Mouse (Mus musculus): Measurements from ENCODE around the gene Med18. TPM values are rescaled to one million over a fixed set of nuclear protein-coding genes. Genes with fewer than 3 reads are reported as not detected.
"Not testable (repeated sequence)": the region's sequence is repeated elsewhere in the genome, so short reads cannot be mapped to it uniquely, and the experiment has no call there.

Med18 gene
- total RNA-seq, 2 experiments from 2014 or later = 6.7 to 7.1 TPM

DNA sequence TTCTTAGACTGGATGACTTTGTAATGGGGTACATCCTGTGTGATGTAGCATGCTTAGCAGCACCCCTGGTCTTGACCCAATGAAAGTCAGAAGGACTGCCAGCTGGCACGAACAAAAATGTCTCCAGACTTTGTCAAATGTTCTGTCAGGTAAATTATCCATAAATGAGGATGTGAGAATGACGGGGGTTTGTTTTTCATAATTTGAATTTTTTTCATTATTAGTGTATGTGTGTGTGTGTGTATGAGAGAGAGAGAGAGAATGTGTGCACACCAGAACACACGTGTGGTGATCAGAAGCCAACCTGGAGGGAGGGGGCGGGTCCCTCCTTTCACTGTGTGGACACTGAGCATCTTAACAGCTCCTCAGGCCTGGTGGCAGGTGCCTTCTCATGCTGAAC is 20.5 kb upstream of the Med18 start:
- no peak for DNase-seq
- intact Hi-C loops (cut with DNase I) = no loop called here

DNA sequence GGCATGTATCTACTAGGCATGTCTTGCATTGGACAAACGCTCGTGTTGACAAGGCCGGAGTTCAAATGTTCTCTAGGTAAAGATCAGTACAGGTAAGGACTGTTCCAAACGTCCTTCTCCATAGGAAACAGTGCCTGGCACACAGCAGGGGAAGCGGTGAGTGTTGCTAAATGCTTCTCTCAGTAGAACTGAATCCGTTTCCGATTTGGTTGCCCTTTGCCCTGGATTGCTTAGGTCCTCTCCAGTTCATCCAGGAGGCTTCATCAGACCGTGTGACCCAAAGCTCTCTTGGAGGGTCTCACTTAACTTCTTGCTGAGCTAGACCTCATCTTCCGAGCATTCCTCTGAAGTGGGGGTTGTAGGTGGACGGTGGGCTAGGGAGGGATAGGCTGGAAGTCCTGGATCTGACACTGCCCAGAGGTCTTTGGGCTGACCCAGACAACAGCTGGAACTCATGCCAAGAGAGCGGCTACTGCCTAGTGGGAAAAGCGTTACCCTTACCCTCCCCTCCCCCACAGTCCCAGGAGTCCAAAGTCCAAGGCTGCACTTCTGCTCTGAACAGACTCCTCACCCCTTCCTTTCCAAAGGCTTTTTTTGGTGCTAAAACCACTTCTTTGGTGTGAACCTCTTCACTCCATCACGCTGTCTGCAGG is 19.4 kb upstream of the Med18 start:
- peak in 1 of 2 experiments; percentile 28 for DNase-seq
- intact Hi-C loops (cut with DNase I) = no loop called here

DNA sequence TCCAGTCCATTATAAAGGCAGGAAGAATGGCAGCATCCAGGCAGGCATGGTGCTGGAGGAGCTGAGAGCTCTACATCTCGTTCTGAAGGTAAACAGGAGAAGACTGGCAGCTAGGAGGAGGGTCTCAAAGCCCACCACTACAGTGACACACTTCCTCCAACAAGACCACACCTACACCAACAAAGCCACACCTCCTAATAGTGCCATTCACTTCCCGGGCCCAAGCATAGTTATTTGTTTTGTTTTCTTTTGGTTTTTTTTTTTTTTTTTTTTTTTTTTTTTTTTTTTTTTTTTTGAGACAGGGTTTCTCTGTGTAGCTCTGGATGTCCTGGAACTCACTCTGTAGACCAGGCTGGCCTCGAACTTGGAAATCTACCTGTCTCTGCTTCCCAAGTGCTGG is 18.4 kb upstream of the Med18 start:
- intact Hi-C loops (cut with DNase I) = not testable (repeated sequence)

DNA sequence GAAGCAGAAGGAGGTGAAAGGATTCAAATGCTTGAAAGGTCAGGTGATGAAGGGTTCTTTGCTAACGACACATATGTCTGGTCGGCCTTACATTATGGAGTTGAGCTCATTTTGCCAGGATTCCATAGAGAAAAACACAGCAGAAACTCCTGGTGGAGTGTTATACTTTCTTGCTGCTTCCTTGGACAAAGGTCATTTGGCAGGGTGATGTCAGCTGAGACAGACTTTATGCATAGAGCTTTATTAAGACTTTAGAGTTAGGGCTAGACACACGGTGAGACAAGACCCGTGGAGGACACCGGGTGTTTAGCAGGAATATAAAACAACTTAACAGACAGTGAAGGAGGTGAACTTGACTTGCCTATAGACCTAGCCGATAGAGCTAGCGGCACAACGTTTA is 14.1 kb upstream of the Med18 start:
- intact Hi-C loops (cut with DNase I) = no loop called here
- DNase-seq = no peak

More for the DNA sequence above, 18.4 kb upstream of the Med18 start:
- DNase-seq = not testable (repeated sequence)

DNA sequence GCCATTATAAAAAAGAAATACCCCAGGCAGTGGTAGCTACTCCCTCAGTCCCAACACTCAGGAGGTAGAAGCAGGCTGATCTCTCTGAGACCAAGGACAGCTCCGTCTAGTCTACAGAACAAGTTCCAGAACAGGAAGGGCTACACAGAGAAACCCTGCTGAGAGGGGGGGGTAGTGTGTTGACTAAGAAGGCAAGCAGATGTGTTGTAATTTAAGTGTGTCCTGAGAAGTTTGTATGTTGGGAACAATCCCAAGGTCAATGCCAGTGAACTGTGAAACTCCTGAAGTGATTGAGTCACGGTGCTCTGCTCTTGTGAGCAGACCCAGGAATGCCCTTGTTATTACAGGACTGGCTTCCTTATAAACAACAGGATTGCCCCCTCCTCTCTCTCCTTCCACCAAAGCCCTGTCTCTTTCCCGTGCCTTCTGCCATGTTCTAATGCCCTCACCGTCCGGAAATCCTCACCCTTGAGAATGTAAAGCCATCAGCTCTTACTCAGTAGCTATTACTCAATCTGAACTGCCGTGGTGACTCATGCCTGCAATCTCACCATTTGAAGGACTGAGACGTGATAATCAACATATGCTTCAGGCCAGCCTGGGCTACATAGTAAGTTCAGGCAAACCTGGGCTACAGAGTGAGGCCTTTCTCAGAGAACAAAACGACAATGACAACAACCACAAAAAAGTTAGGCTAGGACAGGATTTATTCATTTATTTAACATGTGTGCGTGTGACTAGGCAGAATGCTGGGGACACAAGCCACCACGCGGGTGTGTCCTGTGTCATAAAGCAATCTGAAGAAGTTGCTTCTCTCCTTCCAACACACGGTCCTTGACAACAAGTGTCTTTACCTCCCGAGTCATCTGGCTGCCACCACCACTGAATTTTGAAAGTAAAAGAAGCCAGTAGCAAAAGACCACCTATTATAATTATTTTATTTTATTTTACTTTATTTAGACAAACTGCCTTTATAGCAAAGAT is 12.5 kb upstream of the Med18 start:
- intact Hi-C loops (cut with DNase I) = no loop called here
- DNase-seq = no peak

DNA sequence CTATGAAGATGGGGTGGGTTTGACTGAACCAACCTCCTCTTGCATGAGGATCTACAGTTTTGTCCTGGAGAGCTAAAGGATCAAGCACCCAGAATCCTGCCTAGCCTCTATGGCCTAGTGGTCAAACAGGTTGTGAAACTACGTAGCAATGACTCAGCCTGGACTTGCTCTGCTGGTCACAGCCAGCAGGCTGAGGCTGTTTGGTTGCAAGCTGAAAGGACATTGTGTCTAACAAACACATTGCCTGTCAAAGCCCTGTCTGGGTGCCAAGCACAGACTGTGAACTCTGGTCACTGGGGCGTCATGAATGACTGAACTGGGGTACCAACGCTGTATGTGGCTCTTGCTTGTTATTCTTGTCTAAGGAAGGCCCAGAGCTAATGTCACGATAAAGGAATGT is 10.9 kb upstream of the Med18 start:
- DNase-seq = no peak
- intact Hi-C loops (cut with DNase I) = no loop called here

DNA sequence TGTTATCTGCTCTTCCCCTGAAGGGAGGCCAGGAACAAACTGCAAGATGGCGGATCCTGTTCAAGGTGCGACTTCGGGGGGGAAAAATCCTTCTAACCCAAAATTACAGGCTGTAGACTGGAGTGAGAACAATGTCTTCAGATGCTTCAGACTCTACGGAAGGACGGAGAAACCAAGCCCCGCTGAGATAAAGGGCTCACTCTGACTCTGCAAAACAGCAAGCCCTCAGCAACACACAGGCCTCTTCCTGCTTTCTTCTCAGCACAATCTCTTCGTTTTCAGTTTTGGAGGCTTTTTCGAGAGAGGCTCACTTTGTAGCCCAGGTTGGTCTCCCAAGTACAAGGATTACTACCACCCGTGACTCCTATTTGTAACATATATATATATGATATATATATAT is 9.7 kb upstream of the Med18 start:
- intact Hi-C loops (cut with DNase I) = no loop called here

DNA sequence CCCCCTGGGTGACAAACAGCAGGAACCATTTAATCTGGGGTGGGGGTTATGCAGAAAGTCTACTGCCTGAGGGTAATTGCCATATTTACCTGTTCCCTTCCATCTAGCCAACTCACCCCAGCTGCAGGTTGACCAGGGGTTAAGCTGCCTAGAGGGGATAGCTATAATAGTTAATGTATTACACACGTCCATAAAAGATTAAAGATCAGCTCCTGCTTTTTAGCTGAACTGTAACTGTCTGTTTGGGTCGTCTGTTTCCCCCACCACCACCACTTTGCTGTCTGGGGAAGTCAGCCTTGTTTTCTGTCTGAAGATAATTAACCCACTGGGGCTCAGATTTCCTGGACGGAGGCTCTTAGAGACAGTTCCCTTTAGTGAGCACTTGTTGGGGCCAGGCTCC is 6.2 kb upstream of the Med18 start:
- no peak for DNase-seq
- intact Hi-C loops (cut with DNase I) = loop anchor here (1.0 kb wide), 1 partner anchor 14 kb away; no protein-coding TSS in a partner anchor

More for the DNA sequence above, 9.7 kb upstream of the Med18 start:
- no peak for DNase-seq

DNA sequence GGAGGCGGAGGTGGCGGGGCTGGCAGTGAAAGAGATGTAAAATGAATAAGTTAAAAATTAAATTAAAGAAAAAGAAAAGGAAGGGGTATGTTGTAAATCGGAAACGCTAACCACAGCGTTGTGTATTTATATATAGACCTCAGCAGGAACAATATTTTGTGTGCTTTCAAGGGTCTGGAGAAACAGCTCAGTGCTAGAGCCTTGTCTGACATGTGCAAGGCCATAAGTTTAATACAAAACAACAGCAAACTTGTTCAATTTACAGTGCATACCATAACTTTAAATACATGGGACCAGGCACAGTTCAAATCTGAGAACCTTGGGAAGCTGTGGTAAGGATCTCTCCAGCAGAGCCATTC is 513 bp upstream of the Med18 start:
- no peak for DNase-seq
- intact Hi-C loops (cut with DNase I) = loop anchor here (2.0 kb wide), 1 partner anchor 51 kb away; no protein-coding TSS in a partner anchor

DNA sequence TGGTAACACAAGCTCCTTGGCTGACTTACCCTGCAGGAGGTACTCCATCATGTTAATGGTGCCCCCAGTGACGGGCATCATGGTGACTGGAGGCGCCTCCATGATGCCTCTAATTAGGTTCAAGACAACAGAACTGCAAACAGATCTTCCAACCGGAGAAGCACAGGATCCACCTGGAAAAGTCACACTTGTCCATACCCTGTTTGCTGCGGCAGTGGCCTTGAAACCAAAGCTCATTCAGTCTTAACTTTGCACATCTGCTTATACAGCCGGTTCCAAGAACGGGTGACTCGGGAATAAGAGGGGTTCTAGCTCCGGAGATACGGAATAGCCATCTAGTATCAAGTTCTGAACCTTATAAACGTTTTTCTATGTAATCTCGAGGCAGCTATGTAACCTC is 885 bp downstream of the Med18 start:
- intact Hi-C loops (cut with DNase I) = loop anchor here (2.0 kb wide), 1 partner anchor 40 kb away; the partner anchor contains the start of gene Phactr4
- DNase-seq = peak in 1 of 2 experiments; percentile 3

DNA sequence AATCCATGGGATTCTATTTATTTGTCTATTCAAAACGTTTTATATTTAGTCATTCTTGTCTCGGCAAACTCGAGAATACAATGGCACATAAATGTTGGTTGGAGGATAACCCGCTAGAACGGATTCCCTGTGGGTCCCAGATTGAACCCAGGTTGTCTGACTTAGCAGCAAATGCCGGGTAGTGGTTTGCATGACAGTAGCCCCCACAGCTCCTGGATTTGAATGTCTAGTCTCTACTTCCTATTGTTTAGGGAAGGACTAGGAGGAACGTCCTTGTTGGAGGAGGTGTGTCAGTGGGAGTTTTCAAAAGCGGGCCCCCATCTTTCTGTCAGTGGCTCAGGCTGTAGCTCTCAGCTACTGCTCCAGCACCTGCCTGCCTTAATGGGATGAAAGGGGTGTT is 3.5 kb downstream of the Med18 start:
- DNase-seq = no peak
- intact Hi-C loops (cut with DNase I) = no loop called here

DNA sequence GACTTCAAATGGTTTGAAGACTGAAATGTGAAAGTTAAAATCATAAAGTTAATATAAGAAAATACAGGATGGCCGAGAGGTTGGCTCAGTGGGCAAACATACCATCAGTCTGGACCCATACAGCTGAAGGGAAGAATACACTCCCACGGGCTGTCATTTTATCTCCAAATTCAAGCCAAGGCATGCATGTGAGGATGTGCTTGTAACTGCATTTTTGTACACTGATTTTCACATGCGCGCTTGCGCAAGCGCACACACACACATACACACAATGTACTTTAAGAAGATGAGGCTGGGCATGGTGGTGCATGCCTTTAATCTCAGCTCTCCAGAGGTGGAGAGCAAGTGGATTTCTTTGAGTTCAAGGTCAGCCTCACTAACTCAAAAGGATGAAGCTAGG is 8.2 kb downstream of the Med18 start:
- no peak for DNase-seq
- intact Hi-C loops (cut with DNase I) = no loop called here

DNA sequence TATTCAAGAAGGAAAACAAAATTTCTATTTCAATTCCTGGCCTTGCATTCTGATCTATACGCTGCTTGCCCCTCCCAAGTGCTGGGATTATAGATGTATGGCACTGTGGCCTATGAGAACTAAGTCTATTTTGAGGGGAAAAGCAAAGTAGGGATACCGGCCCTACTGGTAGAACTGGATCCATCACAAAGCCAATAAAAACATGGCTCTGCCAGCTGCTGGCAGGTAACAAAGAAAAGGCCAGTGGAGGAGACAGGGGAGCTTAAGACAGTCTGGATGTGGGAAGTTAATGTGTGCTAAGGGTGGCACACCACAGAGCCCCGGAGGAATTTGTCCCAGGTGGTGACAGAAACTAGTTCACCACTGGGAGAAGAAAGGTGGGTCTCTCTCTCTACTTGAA is 8.6 kb downstream of the Med18 start:
- intact Hi-C loops (cut with DNase I) = no loop called here
- no peak for DNase-seq

DNA sequence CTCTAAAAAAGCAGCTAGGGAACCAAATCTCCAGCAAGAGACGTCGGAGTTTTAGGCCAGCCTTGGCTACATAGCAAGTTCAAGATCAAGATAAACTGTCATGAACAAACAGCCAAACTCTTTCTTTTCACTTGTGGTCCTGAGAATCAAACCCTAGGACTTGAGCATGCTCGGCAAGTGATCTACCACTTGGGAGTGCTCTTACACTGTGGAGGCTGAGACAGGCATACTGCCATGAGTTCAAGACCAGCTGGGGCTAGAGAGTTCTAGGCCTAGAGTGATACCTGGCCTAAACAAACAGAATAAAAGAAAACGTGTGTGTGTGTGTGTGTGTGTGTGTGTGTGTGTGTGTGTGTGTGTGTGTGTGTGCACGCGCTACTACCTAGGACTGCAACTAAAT is 9.5 kb downstream of the Med18 start:
- intact Hi-C loops (cut with DNase I) = no loop called here
- DNase-seq = no peak

DNA sequence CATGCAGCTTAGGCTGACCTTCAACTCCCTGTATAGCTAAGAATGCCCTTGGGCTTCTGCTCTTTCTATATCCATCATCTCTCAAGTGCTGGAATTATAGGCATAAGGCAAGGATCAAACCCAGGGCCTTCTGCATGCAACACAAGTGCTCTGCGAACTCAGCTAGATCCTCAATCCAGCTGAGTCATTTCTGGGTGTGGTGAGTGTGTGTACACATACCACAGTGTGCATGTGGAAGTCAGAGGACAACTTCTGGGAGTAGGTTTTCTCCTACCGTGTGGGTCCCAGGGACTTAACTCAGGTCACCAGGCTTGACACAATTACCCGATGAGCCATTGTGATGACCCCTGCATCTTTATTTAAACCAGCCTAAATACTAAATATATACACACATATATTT is 13.9 kb downstream of the Med18 start:
- DNase-seq = no peak
- intact Hi-C loops (cut with DNase I) = no loop called here

DNA sequence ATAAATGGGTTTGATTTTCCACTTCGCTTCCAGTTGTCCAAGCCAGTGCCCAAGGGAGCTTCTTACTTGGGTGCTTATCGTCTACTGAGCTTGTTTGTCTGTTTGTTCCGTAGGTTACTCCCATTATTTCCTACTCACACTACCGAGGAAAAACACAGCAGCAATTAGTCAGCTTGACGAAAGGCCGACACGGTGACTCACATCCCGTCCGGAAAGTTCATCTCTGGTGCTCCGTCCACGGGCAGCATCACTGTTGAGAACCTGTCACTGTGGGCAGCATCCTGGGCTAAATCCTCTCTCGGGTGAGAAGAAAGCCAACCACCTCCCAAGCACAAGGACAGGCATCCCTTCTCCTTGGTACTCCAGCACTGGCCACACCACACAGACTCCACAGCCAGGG is 17.6 kb downstream of the Med18 start:
- DNase-seq = no peak

DNA sequence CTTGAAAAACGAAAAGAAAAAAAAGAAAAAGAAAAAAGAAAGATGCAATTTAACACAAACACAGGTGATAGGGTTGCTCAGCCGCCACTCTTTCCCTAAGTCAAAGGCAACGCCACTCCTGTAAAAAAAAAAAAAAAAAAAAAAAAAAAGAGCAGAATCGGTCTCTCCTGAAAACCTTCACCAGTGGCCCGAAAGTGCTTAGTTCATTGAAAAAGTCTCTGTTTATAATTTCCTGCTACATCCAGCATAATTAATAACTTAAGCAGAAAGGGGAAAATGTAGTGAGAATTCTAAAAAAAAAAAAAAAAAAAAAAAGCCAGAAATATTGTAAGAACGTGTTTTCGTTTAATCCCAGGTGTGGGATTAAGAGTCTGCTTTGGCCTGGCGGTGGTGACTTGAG is 19.2 kb downstream of the Med18 start:
- intact Hi-C loops (cut with DNase I) = no loop called here
- DNase-seq = no peak

More for the DNA sequence above, 17.6 kb downstream of the Med18 start:
- intact Hi-C loops (cut with DNase I) = no loop called here

DNA sequence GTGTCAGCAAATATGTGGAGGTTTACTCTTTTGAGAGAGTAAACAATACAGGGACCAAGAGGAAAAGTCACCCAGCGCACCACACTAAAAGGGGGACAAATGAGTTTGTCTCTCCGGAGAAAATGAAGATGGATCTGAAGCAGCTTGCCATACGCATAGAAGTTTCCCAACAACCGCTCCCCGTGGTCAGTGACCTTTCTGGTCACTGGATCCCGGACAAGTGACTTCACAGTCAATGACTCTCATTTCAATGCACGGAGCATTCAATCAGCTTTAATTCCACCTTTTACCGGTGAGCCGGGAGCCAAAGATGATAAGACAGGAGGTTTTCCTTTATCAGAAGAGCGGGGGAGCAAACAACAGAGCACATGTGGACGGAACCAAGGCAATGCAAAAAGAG is 25.9 kb downstream of the Med18 start:
- intact Hi-C loops (cut with DNase I) = no loop called here
- no peak for DNase-seq

DNA sequence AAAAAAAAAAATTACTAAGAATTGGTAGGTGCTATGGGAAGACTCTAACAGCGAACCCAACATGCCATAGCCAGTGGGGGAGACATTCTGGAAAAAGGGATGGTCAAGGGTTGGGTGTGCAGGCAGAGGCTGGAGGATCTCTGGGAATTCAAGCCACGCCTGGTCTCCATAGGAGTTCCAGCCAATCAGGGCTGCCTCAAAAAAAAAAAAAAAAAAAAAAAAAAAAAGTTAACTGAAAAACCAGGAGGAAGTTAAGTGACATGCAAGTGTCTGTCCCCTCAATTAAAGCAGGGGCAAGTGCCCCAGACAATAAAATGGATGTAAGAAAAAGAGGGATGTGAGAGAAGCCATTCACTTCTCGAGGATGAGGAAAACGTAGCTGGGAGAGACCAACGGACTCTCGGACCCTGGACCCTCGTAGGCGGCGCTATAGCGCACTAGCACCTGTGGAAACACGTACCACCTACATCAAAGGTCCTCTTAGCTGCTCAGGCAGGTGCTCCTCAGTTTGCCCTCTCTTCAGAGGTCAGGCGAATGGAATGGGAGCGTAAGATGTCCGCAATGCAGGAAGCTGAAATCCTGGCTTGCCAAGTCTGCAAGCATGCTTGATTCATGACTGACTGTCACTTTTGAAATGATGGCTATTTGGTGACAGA is 30.9 kb downstream of the Med18 start:
- no peak for DNase-seq
- intact Hi-C loops (cut with DNase I) = no loop called here

DNA sequence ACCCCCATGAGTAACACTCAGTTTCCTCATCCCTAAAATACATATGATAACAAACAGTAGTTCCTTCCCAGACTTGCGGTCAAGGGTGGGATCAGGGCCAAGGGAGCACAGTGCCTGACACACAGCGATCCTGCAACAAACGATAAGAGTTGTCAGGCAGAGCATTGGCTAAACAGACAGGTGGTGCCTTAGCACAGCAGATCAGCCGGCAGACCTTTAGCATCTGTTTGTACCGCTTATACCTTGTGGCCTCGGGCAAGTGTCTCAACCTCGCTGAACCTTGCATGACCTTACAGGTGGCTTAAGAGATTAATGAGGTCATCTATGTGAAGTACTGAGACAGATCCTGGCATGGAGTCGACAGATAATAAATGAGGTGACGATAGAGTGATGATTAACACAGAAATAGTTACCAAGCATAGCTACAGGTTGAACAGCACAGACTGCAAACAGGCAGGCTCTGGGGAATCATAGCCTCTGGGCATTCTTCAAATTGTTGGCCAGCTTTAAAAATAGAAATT is 35.6 kb downstream of the Med18 start:
- peak; percentile 30 to 32 for DNase-seq
- intact Hi-C loops (cut with DNase I) = no loop called here

DNA sequence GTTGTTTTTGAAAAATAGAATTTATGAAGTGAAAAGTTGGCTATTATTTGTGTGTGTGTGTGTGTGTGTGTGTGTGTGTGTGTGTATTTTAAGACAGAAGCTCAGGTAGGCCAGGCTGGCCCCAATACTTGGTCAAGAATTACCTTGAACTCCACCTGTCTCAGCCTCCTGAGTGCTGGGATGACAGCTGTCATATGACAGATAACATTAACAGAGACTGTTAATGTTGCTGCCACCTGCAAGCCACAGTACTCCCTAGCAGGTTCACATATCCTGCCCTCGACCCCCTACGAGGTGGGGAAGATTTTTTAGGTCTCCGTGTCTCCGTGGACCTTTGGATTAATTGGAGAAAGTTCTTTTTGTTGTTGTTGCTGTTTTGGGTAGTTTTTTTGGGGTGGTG is 36.2 kb downstream of the Med18 start:
- DNase-seq = no peak
- intact Hi-C loops (cut with DNase I) = no loop called here

Data from heart, postnatal 10 days (tissue).